Mouse (Mus musculus): ENCODE data around the gene Selenom. TPM values are rescaled to one million over a fixed set of nuclear protein-coding genes. Genes with fewer than 3 reads are reported as not detected.

Gene Selenom
- 10 to 100 TPM; 33.5 to 51.0 (median 41.9) TPM for total RNA-seq (2022)

DNA sequence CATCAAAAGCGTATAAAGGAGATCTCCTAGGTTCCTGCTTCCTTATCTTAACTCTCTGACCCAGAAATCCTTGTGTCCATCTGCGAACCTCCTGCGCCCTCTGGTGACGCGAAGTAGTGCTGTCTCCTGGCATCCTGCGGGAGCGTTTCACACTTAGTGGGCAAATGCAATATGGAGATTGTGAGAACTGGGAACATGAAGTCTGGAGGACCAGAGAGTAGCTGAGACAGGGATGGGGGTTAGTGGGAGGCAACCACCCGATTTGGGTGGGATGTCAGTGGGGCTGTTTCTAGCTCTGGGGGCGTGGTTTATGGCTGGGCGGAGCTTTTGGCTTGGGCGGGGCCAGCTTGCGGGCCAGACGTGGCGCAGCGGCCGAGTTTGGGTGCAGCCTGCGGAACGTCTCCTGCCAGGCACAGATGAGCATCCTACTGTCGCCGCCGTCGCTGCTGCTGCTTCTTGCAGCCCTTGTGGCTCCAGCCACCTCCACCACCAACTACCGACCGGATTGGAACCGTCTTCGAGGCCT lies at the start of gene Selenom:
Gene Selenom (plus strand): TSS at position 156 of the 526 bp plus-strand sequence.
- peak; percentile 94 for DNase-seq (ENCODE audit: low spot score)

DNA sequence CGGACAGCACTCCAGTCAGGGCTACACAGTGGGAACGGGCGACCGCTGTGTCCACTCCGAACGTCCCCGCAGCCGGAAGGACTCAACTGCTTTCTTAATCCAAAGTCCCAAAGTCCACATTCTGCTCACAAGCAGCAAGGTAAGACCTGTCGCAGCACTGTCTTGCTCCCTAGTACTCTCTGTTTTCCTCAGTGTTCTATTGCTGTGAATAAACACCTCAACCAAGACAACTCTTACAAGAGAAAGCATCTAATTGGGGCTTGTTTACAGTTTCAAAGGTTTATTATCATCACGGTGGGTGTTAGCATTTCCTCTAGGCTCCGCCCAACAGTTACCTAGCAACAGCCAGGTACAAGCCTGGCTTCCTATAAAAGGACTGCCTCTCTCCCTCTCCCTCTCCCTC lies 43.0 kb upstream of the Selenom start:
- no peak for DNase-seq (ENCODE audit: low spot score)

DNA sequence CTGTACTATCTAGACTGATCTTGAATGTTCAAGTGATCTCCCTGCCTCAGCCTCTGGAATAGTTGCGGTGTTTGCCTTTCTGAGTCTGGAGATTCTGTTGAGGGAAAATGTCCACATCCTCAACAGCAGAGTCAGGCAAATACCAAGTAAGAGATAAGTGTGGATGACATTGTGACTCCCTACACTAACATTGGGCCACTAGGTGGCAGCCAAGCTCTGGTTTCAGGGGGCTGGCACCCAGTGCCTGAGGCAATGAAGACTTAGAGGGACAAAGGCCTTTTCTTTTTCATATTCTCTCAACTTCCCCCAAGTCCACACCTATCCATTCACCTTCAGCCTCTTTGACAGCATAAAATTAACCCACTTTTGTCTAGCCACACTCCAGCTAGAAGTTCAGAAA lies 42.0 kb upstream of the Selenom start:
- peak; percentile 83 for DNase-seq (ENCODE audit: low spot score)

DNA sequence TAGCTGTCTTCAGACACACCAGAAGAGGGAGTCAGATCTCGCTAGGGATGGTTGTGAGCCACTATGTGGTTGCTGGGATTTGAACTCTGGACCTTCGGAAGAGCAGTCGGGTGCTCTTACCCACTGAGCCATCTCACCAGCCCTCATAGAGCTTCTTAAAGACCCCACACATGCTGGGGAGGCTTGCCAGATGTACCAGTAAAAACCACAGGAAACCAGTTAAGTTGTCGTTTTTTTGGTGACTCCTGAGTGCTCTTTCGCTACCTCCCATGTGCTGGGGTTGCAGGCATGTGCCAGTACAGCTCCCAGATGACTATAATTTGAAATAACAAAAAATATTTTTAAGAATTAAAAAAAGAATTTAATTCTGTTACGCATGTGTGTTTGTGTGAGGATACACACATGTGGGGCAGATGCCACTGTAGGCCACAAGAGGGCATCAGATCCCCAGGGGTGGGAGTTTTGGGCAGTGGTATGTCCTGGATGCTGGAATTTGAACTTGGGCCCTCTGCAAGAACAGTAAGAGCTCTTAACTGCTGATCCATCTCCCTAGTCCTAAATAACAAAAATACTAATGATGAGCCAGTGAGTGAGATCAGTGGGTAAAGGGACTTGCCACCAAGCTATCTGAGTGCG lies 39.9 kb upstream of the Selenom start:
- DNase-seq (ENCODE audit: low spot score): no peak

DNA sequence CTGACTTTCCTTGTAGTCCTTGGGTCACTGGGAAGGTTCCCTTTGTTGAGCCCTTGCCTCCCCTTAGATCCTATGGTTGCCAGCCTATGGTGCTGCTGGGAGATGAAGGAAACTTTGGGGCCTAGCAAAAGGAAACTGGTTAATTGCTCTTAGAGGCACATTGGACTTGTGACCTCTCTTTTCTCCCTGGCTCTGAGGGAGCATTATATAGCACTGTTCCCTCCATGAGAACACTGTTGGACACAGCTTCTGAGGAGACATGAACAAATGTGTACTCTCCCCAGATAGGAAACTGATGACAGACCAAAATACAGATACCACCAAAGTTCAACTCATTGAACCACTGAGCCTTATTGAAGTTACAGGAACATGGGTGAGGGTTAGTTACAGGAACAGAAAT lies 39.0 kb upstream of the Selenom start:
- DNase-seq (ENCODE audit: low spot score): no peak

DNA sequence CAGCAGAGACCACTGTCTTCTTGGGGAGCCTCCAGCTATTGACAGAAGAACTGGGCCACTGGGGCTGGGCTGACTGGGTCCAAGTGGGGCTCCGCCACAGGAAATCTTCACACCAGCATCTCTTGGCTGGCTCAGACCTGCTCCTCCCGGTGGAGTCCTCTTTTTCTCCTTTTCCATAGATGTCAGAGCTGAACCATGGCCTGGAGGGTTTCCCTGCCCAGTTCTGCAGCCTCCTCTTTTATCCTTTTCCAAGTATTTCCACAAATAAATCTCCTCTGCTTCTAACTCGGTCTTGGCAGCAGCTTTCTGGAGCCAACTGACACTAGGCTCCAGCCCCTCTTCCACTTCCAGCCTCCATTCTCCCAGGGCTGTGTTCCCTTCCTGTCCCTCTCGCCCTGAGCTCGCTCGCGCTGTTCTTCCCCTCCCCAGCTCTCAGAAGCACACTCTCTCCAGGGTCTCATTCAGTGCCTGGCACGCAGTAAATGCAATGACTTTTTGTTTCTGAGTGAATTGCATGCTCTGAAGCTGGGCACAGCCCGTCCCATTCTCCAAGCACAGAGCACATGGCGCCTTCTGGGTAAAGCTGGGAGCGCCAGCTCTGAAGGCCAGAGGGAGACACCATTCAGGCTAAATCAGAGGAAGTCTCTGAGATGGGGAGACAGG lies 30.4 kb upstream of the Selenom start:
- no peak for DNase-seq (ENCODE audit: low spot score)

DNA sequence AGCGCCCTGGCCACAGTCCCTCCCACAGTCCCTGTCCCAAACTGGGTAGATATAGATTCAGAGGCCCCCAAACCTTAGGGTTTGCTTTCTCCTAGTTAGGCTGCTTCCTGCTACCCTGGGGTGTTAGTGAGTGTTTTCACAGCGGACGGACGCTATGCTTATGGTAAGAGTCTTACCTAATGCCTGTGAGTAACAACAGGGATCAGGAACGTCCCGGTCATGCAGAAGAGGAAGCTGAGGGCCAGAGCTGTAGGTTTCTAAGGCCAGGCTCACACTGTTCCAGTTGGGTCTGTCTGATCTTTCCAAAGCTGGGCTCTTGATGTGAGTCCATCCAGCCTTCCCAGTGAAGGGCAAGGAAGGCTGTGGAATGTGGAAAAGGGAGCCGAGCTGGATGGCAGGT lies 28.1 kb upstream of the Selenom start:
- DNase-seq (ENCODE audit: low spot score): no peak

DNA sequence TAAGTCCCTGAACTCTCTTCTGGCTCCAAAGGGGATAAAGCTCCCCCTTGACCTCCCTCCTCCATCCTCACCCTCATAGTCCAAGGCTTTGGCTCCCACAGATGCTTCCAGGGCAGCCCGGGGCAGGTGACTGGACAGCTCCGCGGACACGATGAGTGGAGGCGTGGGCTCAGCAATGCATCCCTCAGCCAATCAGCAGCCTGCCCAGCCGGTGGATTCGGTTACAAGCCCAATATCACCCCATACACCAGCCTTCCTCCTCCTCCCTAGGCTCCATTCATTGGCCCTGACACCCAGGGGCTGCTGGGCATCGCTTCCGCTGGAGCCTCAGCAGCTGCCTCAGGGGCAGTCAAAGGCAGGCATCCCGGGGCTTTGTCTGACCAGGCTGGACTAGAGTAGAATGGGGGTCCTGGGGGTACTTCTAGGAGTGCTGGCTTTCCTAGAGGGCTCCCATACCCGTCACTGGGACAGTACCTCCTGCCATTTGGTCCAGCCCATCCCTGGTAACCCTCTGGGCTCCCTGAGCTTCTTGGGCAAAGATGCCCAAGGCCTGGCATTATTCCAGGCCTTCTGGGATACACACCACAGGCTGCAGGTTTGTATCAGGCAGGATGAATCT lies 26.4 kb upstream of the Selenom start, which contains the start of gene Pla2g3:
Gene Pla2g3 (plus strand): TSS at position 333 of the 619 bp plus-strand sequence.
- no peak for DNase-seq (ENCODE audit: low spot score)

DNA sequence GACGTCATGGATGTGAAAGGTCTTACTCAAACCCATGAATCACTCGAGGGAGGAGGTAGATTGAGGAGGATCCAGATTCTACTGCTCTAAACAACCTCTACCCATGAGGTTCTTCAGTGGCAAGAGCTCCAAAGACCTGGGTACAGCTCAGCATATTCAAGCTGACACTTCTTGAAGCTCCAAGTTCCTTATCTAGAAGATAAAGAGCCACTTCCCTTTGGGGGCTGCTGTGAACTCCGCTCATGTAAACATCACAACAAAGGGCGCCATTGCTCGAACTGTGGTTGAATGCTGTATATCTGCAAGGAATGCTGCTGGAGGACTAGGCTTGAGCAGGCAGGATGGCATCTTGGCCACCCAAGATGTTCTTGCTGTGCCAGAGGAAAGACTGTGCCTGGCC lies 25.4 kb upstream of the Selenom start:
- no peak for DNase-seq (ENCODE audit: low spot score)

DNA sequence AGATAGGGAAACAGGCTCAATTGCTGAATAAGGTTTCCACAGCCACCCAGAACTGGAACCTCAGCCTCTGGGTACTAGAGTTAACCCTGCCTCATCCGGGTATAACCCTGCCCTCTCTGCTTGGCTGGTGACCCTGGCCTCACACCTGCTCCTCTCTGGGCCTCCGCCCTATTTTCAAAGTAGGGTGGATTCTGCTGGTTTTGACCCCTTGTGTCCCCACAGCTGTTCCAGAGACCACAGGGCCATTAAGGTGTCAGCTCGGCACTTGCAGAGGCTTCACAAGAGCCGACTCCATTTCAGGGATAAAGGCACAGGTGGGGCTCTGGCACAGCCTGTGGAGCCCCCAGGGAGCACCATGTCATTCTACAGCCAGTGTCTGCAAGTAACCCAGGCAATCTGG lies 21.7 kb upstream of the Selenom start:
- DNase-seq (ENCODE audit: low spot score): no peak

DNA sequence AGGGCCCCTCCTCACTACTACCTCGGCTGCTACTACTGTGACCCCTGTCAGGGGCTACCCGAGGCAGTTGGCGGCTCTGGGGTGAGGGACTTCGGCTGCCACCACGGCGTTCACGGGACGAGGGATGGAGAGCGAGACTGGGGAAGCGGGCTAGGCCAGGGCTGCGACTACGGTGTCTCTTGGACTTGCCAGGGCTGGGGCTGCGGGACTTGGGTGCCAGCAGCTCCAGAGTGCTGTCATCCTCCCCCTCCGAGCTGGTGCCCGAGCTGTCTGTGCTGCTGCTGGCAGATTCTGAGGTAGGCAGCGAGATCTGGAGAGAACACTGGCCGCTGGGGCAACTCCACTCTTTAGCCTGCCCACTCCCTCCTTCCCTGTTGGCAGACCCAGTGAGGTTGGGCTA lies 19.6 kb upstream of the Selenom start:
- no peak for DNase-seq (ENCODE audit: low spot score)

DNA sequence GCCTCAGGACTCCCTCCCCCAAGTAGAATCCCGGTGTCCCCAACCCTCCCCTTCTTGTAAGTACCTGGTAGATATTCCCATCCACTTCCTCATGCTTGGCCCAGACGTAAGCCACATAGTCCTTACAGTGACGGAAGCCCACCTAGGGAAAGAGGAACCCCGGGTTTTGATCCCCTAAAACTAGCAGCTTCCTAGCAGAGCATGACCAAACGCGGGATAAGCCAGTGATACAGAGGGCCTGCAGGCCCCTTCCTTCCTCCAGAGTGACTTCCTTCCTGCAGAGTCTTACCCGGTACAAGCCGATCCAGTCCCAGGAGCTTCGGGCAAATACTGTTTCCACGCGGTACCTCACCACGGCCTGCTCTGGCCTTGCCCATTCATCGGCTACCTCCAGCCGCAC lies 19.0 kb upstream of the Selenom start:
- DNase-seq (ENCODE audit: low spot score): no peak

DNA sequence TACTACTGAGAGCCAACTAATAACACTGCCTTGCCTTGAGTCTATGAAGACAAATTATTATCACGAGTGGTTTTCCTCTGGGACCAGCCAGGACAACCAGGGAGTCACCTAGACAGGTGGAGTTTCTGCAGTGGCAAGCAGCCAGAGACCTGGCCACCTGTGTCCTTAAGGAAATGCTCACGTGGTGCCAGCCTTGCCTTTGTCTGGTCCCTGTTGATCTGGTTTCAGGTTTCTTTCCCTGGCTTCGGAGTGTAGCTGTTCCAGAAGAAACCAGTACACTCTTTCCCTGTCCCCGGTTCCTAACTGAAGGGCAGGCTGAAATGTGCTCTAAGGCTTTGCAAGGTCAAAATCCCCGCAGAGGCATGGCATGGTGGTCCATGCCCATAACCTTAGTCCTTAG lies 17.7 kb upstream of the Selenom start:
- no peak for DNase-seq (ENCODE audit: low spot score)

DNA sequence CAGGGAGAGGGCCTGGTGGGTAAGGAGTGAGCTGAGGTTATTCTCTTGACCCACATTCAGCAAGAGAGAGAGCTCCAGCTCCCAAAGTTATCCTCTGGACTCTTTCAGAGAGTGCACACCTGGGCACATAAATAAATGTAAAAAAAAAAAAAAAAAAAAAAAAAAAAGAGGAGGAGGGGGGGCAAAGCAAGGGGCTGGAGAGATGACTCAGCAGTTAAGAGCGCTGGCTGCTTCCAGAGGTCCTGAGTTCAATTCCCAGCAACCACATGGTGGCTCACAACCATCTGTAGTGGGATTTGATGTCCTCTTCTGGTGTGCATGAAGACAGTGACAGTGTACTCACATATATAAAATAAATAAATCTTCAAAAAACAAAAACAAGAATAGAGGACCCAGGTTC lies 17.2 kb upstream of the Selenom start:
- DNase-seq (ENCODE audit: low spot score): no peak

DNA sequence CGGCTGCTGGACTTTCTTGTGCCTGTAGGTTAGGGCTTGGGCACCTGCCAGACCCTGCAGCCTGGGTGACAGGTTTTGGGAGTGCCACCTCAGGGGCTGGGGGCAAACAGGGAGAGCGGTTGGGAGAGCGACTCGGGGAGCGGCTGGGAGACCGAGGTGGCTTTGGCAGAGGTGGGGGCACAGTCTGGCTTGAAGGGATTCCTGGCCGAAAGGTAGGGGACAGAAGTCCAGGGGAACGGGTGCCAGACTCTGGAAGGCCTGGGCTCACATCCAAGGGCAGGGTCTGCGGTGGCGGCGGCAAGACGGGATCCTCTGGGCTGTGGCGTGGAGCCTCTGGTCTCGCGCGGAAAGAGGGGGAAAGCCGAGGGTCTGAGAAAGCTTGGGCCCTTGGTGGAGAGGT lies 12.4 kb upstream of the Selenom start:
- DNase-seq (ENCODE audit: low spot score): no peak

DNA sequence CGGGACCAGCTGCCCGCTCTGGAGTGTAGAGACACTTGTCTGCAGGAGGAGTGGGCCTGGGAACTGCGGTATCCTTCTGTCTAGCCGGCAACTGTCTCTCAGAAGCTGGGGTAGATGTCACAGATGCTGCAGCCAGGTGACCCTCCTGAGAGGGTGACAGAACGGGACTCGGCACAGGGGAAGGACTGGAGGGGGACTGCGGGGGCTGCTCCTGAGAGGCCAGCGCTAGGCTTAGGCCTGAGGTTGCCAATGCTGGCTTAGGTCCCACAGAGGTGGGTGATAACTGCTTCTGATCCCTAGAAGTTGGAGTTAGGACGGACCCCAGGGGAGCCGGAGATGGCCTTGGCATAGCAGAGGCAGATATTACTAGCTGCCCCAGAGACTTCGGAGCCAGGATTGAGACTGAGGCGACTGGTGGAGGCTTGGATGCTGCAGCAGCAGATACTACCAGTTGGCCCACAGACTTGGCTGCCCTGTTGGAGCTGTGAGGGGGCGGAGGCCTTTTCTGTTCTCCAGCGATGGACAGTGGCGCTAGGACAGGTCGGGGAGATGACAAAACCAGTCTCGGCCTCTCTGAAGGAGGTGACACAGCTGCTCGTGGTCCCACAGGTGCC lies 11.9 kb upstream of the Selenom start:
- no peak for DNase-seq (ENCODE audit: low spot score)

DNA sequence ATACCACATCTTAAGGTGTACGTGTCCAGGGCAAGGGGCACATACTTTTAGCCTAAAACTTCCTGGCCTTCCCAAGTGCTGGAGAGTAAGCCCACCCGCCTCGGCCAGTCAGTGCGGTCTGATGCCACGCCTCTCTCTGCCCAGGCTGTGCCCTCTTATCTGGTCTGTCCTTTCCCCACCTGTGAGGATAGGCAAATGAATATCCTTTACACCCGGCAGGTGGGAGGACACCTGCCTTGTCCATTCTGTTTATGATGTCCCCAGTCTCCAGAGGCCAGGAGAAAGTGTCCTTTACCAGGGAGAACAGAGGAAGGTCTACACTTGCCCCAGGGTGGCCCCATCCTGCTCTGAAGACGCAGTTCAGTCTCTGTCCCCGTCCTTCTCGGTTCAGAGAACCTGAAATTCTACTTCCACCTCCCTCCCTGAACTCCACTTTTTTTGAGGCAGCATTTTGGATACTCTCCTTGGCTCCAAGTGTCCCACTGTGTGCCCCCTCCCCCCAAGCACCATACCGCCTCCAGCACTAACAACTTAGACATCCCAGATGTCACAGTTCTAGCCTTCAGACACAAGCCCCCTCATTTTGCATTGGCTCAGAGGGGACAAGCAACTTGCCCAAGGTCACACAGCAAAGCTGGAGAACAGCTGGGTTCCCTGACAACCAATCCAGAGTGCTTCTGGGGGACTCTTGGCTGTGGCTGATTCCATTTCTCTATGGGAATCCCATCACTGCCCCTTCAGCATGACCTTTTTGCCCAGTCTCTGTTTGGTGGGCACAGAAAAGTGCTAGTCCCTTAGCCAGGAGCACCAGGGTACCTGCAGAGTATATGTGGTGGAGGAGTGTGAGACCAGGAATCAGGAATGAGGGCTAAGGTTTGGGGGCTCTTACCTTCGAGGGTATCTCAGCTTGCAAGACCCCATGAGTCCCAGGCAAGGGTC lies 10.5 kb upstream of the Selenom start:
- no peak for DNase-seq (ENCODE audit: low spot score)

DNA sequence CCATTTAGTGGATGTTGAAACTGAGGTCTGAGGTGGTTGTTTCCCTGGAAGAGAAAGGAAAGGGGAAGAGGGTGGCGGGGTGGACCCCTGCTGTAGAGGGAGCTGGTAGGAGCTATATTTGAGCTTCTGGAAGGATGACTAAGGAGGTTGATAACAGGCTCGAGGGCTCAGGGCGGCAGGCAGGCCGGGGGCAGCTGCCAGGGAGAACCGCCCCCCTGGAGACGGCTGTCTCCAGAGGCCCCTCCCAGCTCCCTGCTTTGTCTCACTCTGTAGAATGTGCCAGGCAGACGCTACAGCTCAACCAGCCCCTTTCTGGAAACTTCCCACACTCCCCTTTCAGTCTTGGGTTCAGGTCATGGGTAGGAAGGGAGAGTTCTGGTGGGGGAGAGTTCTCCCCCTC lies 6.3 kb upstream of the Selenom start:
- no peak for DNase-seq (ENCODE audit: low spot score)

DNA sequence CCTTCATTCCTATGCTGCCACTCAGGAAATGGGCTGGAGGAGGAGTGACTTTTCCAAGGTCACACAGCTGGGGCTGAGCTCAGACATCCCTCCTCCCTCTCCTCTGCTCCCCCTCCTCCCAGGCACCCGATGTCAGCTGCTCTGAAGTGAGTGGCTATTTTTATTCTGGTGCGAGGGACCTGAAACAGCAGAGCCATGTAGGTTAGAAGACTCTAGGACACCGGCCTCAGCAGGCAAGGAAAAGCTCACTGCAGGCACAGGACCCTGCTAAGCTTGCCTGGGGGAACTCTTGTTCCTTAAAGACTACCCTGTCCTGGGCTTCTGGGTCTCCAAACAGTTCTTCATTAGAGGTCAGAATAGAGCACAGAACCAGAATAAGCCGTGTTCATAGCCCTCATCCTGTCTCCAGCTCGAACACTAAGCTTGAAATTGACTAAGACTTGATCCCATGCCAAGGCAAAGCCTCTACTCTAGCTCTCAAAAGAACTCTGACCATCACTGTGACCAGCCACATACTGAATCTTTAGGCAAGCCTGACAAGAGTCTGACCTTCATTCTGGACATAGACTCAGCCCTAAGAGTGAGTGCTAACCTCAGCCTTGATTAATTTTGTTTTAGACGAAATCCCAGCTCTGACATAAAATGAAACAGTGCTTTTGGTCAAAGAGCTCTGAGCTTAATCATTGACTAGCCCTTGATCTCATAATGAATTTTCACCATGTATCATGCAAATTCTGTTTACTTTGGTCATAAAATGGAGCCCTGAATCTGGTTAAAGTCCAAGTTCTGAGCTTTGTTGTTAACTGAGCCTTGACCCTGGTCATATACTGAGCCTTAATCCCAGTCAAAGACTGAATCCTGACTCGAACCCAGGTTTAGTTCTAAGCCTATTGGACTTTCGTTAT lies 5.1 kb upstream of the Selenom start:
- DNase-seq (ENCODE audit: low spot score): no peak

DNA sequence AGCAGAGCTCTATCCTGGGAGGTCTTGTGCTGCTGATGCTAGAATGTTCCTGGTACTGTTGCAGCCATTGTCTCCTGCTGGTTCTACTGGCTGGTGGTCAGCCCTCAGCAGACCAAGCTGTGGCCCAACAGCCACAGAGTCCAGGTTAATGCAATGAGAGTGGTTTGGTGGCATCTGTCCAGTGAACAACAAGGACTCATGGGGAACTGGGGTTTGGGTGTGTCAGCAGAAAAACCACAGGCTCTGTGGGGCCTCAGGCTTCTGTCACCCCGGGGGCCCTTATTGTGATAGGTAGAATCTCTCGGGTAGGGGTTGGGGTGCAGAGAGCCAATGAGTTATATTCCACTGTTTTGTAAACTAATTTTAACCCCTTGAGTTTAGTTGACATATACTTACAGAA lies 4.2 kb upstream of the Selenom start:
- DNase-seq (ENCODE audit: low spot score): no peak
